Mouse (Mus musculus): Measurements from ENCODE around the gene Polr2i.
"Not testable (repeated sequence)": the region's sequence is repeated elsewhere in the genome, so short reads cannot be mapped to it uniquely, and the experiment has no call there.

The Polr2i gene

DNA sequence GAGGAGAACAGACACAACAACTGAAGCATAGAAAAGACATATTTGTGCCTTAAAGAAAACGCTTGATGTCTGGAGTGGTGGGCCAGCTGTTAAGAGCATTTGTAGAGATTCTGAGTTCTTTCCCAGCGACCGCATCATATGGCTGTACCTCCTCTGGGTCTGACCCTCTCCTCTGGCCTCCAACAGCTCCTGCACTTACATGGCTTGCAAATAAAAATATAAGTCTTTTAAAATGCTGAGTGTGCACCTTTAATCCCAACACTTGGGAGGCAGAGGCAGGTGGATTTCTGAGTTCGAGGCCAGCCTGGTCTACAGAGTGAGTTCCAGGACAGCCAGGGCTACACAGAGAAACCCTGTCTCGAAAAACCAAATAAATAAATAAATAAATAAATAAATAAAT is 31.1 kb upstream of the Polr2i start:
- in situ Hi-C loops (cut with MboI; ENCODE audit: low pct_unique_long_range_greater_than_20kb in 1 of 2, low sequenced_read_pairs in 2 of 2, unreplicated experiment in 1 of 2) = not testable (repeated sequence)

DNA sequence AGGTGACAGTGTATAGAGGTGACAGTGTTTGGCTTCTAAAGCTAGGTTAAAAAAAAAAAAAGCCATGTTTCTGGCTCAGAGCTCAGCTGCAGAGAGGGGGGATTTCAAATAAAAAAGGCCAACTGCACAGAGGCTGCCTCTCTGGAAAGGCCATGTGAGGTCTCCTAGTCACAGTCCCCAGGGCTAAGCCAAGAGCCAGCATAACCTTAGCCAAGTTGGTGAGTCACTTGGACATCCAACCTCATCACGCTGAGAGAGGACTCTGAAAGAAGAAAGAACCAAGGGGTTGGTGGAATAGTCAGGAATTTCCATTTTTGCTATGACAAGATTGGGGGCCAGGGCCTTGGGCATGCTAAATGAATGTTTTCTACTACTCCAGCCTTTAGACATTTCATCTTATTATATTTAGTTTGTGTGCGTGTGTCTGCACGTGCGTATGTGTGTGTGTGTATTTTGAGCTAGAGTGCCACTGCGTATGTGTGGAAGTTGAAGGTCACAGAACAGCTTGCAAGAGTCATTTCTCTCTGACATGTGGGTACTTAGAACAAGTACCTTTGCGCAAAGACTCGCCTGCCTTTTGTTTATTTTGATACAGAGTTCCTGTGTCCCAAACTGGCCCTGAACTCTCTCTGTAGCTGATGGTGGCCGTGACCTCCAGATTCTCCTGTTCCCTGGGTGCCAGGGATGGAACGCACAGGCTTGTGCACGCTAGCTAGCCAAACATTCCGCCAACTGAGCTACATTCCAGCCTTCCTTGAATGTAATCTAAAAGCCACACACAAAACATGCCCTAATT is 28.7 kb upstream of the Polr2i start:
- in situ Hi-C loops (cut with MboI; ENCODE audit: low pct_unique_long_range_greater_than_20kb in 1 of 2, low sequenced_read_pairs in 2 of 2, unreplicated experiment in 1 of 2) = no loop called here

DNA sequence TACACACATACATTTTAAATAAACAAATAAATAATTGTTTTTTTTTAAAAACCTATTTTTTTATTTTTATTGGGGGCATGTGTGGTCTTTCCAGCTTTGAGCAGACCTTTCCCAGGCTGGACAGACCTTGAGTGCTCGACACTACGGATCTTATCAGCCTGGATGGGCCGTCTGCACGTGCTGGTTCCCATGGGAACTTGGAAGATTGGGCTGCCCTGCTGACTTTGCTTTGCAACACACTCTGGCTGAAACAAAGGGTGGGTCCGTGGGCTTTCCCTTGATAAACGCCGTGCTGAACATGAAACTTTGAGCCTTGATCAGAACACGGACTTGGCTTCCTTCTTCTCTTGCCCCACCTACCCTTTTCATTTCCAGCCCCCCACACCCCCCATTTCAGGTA is 27.4 kb upstream of the Polr2i start:
- in situ Hi-C loops (cut with MboI; ENCODE audit: low pct_unique_long_range_greater_than_20kb in 1 of 2, low sequenced_read_pairs in 2 of 2, unreplicated experiment in 1 of 2) = no loop called here

DNA sequence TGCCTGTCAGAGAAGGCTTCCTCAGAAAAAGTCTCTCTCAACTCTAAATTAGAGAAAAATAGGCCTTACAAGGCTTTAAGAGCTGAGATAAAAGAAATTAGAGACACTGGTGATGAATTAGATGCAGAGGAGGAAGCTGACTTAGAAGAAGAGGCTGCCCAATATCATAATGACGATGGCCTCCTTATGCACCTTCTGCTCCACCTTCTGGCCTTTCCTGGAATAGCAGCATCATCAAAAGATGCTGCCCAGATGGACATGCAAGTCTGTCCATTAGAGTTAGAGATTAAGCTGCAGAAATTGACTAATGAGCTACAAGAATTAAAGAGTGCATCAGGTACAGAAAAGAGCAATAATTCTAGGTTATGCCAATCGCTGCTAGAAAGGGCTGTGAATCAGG is 26.4 kb upstream of the Polr2i start:
- in situ Hi-C loops (cut with MboI; ENCODE audit: low pct_unique_long_range_greater_than_20kb in 1 of 2, low sequenced_read_pairs in 2 of 2, unreplicated experiment in 1 of 2) = no loop called here

DNA sequence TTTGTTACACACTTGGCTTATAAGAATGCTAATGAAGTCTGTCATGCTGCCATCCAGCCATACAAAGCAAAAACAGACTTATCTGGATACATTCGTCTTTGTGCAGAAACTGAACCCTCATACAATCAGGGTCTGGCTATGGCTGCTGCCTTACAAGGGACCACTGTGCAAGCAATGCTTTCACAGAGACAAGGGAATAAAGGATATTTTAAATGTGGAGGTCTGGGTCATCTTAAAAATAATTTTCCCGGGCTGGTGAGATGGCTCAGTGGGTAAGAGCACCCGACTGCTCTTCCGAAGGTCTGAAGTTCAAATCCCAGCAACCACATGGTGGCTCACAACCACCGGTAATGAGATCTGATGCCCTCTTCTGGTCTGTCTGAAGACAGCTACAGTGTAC is 25.4 kb upstream of the Polr2i start:
- in situ Hi-C loops (cut with MboI; ENCODE audit: low pct_unique_long_range_greater_than_20kb in 1 of 2, low sequenced_read_pairs in 2 of 2, unreplicated experiment in 1 of 2) = not testable (repeated sequence)

DNA sequence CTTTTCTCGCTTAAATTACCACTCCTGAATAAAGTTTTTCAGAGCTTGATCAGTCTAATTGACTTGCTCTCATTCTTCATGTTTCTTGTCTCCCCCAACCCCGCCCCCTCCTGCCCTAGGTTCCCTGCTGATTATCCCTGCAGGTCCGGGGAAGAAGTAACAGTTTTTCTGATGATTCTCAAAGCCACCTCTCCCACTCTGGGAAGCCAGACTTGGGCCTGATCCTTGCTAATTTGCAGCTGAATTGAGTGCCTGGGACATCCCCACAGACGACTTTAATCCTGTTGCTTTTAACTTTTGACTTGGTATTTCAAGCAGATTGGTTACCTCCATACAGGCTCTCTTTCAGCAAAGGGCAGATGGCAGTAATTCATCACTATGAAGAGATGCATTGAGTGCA is 20.7 kb upstream of the Polr2i start:
- in situ Hi-C loops (cut with MboI; ENCODE audit: low pct_unique_long_range_greater_than_20kb in 1 of 2, low sequenced_read_pairs in 2 of 2, unreplicated experiment in 1 of 2) = loop anchor here in 1 of 2 experiments (5.0 kb wide), 1 partner anchor 34 kb away; no protein-coding TSS in a partner anchor

DNA sequence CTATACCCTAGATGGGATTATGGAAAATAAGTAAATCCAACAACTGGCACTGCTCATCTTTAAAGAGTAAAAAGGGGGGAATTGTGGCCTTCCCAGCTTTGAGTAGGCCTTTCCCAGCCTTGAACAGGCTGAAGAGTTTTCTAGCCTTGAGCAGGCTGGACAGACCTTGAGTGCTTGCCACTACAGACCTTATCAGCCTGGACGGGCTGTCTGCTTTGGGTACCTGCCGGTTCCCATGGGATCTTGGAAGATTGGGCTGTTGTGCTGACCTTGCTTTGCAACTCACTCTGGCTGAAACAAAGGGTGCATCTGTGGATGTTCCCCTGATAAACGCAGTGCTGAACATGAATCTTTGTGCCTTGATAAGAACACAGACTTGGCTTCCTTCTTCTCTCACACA is 17.9 kb upstream of the Polr2i start:
- in situ Hi-C loops (cut with MboI; ENCODE audit: low pct_unique_long_range_greater_than_20kb in 1 of 2, low sequenced_read_pairs in 2 of 2, unreplicated experiment in 1 of 2) = loop anchor here in 1 of 2 experiments (5.0 kb wide), 1 partner anchor 37 kb away; no protein-coding TSS in a partner anchor

DNA sequence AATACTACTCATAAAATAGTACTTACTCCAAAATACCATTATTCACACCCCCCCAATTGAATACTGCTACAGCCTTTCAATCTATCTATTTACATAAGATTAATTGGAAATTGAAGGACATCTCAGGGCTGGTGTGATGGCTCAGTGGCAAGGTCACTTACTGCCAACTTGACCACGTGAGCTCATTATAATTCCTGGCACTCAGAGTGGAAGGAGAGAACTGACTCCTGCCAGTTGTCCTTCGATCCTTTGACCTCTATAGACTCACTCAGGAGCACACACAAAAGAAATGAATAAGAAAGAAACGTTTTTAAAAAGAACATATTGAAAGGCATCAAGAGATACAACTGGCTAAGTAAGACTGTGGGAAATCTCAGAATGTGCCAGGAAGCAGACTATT is 15.9 kb upstream of the Polr2i start:
- in situ Hi-C loops (cut with MboI; ENCODE audit: low pct_unique_long_range_greater_than_20kb in 1 of 2, low sequenced_read_pairs in 2 of 2, unreplicated experiment in 1 of 2) = loop anchor here in 1 of 2 experiments (5.0 kb wide), 1 partner anchor 34 kb away; the partner anchor contains the start of gene Cox7a1

DNA sequence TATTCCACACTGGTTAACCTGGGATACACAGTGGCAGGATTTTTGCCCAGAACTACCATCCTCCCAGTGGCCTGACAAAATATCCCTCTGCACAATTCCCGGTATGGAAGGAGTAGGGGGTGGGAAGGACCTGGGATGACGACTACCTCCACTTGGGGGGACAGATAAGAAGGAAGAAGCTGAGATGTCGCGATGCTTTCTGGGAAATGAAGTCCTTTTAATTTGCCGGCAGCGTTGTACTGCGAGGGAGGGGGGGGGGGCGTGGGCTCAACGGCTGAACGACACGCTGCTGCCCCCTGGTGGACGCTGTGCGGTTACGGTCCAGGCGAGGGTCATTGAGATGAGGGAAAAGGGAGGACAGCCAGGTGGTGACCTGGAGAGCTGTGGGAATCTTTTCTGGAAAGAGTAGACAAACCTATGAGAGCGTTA is 15.0 kb upstream of the Polr2i start:
- in situ Hi-C loops (cut with MboI; ENCODE audit: low pct_unique_long_range_greater_than_20kb in 1 of 2, low sequenced_read_pairs in 2 of 2, unreplicated experiment in 1 of 2) = loop anchor here in 1 of 2 experiments (5.0 kb wide), 1 partner anchor 34 kb away; the partner anchor contains the start of gene Cox7a1

DNA sequence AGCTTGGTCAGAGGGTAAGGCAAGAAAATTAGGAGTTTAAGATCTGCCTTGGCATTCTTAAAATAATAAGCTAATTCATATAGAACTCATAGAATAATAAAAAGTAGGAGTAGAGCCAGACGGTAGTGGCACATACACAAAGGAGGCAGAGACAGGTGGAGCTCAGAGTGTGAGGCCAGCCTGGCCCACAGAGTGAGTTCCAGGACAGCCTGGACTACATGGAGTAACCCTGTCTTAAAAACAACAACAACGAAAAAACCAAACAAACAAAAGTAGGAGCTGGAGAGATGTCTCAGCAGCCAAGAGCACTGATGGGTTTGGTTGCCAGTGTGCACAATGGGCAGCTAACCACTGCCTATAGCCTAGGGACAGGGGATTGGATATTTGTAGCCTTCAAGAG is 14.5 kb upstream of the Polr2i start:
- in situ Hi-C loops (cut with MboI; ENCODE audit: low pct_unique_long_range_greater_than_20kb in 1 of 2, low sequenced_read_pairs in 2 of 2, unreplicated experiment in 1 of 2) = loop anchor here in 1 of 2 experiments (5.0 kb wide), 1 partner anchor 35 kb away; the partner anchor contains the start of gene Cox7a1

DNA sequence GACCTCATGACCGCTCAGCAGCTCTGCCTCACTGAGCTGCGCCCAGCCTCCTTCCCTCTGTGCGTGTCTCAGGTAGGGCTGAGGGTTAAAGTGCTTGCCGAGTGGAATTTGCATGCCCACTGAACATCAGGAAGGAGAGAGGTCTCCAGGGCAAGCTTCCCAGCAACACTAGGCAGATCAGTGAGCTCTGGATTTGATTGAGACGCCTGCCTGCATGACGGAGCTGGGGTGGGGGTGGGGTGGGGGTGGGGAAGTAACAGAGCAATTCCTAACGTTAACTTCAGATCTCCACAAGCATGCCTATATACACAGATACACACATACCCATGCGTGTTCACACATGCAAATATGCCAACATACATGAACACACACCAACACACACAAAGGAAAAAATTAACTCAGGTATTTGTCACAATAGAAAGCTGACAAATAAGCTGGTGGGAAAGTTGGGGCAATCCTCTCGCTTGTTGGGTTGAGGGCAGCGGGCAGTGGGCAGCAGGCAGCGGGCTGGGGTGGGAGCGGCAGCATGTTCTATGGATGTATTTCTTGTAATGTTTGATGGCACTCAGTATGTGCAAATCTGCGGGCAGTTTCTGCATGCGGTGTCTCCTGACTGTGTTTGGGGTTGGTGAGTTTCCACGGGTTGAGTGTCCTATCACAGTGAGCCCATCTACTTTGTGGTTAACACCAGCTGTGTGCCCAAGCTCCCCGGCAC is 12.3 kb upstream of the Polr2i start:
- in situ Hi-C loops (cut with MboI; ENCODE audit: low pct_unique_long_range_greater_than_20kb in 1 of 2, low sequenced_read_pairs in 2 of 2, unreplicated experiment in 1 of 2) = loop anchor here in 1 of 2 experiments (5.0 kb wide), 1 partner anchor 37 kb away; the partner anchor contains the start of gene Cox7a1

DNA sequence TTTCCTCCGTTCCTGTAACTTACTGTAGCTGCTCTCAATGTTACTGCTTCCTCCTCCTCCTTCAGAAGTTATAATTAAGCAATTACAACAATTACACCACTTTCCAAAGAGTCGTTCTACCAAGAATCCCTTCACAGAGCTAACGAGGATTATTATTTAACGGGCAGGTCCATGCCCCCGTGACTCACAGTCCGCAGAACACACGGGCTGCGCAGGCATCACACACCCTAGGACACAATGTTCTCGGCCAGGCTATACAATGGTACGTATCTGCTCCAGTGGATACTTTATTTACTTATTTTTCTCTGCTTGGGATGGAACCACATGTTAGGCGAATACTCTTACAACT is 11.8 kb upstream of the Polr2i start:
- in situ Hi-C loops (cut with MboI; ENCODE audit: low pct_unique_long_range_greater_than_20kb in 1 of 2, low sequenced_read_pairs in 2 of 2, unreplicated experiment in 1 of 2) = no loop called here

DNA sequence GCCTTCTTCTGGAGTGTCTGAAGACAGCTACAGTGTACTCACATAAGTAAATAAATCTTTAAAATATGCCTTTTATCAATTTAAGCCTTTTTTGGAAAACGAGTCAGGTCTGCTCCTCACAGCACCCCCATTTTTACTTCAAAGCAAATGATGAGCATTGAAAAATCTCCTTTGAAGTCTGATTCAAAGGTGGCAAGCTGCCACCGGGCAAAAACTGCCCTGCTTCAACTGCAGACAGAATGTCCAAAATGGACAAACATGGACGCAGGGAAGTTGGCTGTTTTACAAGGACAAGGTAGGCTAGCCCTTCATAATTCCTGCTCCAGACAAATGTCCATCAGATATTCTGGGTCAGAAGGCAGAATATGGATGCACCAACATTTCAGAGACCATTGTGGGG is 10.3 kb upstream of the Polr2i start:
- in situ Hi-C loops (cut with MboI; ENCODE audit: low pct_unique_long_range_greater_than_20kb in 1 of 2, low sequenced_read_pairs in 2 of 2, unreplicated experiment in 1 of 2) = no loop called here

DNA sequence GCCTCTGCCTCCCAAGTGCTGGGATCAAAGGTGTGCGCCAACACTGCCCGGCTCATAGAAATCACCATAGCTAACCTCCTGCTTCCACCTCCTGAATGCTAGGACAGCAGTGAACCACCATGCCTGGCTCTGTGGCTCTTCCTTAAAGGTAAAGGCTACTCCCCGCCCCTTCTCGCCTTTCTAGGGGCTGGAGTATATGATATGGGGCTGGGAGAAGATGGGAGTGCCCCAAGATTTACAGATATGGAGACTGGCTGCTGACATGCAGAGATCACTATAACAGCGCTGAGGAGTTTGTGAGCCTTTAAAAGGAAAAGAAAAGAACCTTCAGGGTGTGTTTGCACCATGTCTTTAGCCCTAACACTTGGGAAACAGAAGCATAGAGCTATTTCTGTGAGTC is 9.5 kb upstream of the Polr2i start:
- in situ Hi-C loops (cut with MboI; ENCODE audit: low pct_unique_long_range_greater_than_20kb in 1 of 2, low sequenced_read_pairs in 2 of 2, unreplicated experiment in 1 of 2) = no loop called here

DNA sequence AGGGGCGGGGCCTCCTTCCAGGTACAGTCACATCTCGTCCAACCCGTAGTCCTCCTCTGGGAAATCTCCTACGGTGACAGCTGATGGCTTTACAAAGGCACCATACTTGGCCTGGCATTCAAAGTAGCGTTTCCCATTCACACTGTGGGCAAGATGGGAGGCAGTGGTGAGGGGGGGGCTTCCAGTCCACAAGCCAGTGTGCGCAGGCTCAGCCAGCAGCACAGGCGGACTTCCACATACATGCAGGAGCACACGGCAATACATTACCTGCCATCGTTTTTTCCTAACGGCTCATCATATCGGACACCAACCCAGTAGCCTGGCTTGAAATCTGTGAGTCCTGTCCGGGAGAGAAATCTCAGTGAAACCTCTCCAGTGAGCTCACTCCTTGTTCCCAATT is 7.5 kb upstream of the Polr2i start:
- in situ Hi-C loops (cut with MboI; ENCODE audit: low pct_unique_long_range_greater_than_20kb in 1 of 2, low sequenced_read_pairs in 2 of 2, unreplicated experiment in 1 of 2) = no loop called here

DNA sequence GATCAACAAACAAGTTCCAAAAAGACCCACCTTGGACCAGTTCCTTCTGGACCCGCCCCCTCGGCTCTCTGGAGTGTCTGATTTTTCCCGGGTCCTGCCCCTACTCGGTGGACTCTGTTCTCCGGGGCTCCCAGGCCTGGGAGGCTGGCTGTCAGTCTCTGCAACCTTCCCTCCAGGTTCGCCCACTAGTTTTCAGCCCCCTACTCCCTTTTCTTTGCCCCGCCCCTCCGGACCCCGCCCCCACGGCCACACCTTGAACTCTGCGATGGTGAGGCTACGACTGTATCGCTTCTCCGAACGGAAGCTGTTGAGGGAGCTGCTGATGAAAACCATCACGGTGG is 450 bp upstream of the Polr2i start:
- in situ Hi-C loops (cut with MboI; ENCODE audit: low pct_unique_long_range_greater_than_20kb in 1 of 2, low sequenced_read_pairs in 2 of 2, unreplicated experiment in 1 of 2) = no loop called here

DNA sequence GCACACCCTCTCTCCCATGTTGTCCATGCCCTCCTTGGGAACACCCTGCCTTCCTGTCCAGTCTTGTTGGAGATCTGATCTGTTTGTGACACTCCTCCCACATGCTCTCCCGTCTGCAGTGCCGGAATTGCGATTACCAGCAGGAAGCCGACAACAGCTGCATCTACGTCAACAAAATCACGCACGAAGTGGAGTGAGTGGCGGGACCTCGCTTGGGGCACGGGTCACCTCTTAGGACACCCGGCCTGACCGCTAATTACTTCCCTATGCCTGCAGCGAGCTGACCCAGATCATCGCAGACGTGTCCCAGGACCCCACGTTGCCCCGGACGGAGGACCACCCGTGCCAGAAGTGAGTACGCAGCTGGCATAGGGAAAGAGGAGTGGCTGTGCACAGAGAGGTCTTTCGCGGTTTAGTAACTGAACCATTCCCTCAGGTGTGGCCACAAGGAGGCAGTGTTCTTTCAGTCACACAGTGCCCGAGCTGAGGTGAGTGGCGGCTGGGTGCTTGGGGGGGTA is 942 bp downstream of the Polr2i start:
- in situ Hi-C loops (cut with MboI; ENCODE audit: low pct_unique_long_range_greater_than_20kb in 1 of 2, low sequenced_read_pairs in 2 of 2, unreplicated experiment in 1 of 2) = no loop called here

DNA sequence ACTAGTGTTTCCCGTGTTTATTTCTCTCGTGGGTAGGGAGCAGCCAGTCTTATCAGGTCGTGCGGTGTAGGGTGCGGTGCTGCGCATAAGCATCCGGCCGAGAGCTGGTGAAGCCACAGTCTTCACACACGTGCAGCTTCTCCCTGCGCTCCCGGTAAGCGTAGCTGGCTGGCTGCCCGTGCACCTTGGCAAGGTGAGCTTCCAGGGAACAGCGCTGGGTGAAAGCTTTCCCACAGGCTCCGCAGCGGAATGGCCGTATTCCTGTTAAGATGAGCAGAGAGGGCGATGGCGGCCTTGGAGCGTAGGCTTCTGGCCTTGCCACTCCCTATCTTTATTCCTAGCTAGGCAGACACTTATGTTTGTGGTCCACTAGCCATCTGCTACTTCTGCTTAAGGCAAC is 1.6 kb downstream of the Polr2i start:
- in situ Hi-C loops (cut with MboI; ENCODE audit: low pct_unique_long_range_greater_than_20kb in 1 of 2, low sequenced_read_pairs in 2 of 2, unreplicated experiment in 1 of 2) = no loop called here

DNA sequence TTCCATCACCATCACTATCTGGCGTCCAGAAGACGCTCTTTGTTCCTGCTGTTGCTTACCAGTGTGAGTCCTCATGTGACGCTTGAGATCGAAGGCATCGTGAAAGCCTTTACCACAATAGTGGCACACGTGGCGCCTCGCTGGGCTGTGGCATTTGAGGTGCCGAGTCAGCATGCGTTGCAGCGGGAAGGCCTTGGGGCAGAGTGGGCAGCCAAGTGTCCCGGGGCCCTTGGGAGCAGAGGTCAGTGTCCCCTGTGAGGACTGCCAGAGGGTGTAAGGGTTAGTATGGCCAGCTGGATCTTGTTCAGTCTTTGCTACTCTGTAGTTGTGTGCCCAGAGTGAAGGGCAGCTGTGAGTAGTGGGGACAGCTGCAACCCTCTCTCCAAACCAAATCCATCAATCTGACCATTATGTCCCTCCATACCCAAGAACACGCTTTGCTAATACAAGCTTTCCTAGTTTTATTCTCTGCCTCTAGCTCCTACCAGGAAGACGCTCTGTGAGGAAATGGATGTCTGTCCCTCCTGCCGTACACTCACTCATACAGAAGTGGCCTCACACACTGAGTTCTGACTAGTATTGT is 2.6 kb downstream of the Polr2i start:
- in situ Hi-C loops (cut with MboI; ENCODE audit: low pct_unique_long_range_greater_than_20kb in 1 of 2, low sequenced_read_pairs in 2 of 2, unreplicated experiment in 1 of 2) = no loop called here
